Mouse (Mus musculus): Measurements from ENCODE around the gene Bricd5.

DNA sequence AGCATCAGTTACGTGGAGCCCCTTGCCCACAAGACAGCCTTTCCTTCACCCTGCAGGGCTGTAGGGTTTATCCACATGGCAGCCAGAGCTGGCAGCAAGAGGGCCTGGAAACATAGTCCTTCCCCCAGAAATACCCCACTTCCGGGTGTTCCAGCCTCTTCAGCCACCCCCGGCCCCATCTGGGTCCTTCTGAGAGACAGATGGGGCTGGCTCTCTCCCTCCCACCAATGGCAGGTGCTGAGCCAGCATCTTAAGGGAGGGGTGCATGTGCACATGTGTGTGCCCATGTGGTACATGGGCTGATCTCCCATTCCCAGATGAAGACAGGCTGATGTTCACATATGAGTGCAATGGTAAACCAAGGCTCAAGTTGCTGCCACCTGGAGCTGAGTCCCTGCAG lies 21.8 kb downstream of the Bricd5 start:
- TF ChIP-seq CTCF (IDR thresholded peaks at IDR 0.05; ENCODE audit: extremely low read depth, insufficient read depth, insufficient read length, insufficient replicate concordance) = no peak
- no peak for TF ChIP-seq POLR2A (IDR thresholded peaks at IDR 0.05; ENCODE audit: low read depth, low read length)
